Mouse (Mus musculus) hindbrain, embryonic 11.5 days (tissue): ENCODE data around the gene Rnf20. TPM values are rescaled to one million over a fixed set of nuclear protein-coding genes. Genes with fewer than 3 reads are reported as not detected.
A peak's percentile ranks its signal among the peaks of the same experiment; 100 is the strongest.
"Not testable (repeated sequence)": the region's sequence is repeated elsewhere in the genome, so short reads cannot be mapped to it uniquely, and the experiment has no call there.

ENCODE experiments used
- ATAC-seq: fragments of 200-750 bp; cut with Nextera tagmentation; 2 replicates; pipeline ENCODE4 v1.8.0; 2017; ENCODE audit warnings: mild to moderate bottlenecking, moderate TSS enrichment, moderate library complexity; ENCODE audit not compliant: low FRiP score
- DNase-seq: peaks from one replicate; pipeline ENCODE4 v3.0.0-alpha.2; 2015; ENCODE audit warnings: low spot score
- H3K27ac ChIP-seq: fragments of 300-500 bp; sonication (generic); 2 replicates; pipeline ENCODE4 v1.5.1; 2014; ENCODE audit warnings: mild to moderate bottlenecking, low read depth, low read length
- H3K27me3 ChIP-seq: fragments of 300-500 bp; sonication (generic); 2 replicates; pipeline ENCODE4 v1.6.1; 2014; ENCODE audit warnings: mild to moderate bottlenecking, low read length, moderate library complexity, mixed read lengths; ENCODE audit not compliant: control insufficient read depth, insufficient read depth
- H3K36me3 ChIP-seq: fragments of 300-500 bp; sonication (generic); 2 replicates; pipeline ENCODE4 v1.6.1; 2014; ENCODE audit warnings: mild to moderate bottlenecking, low read length, moderate library complexity, mixed read lengths; ENCODE audit not compliant: control insufficient read depth, insufficient read depth
- H3K4me1 ChIP-seq: fragments of 300-500 bp; sonication (generic); replicated peaks from 2 replicates; pipeline ENCODE4 v1.6.1; 2014; ENCODE audit warnings: low read length, mixed read lengths; ENCODE audit not compliant: control insufficient read depth, insufficient read depth
- H3K4me2 ChIP-seq: fragments of 300-500 bp; sonication (generic); replicated peaks from 2 replicates; pipeline ENCODE4 v1.6.1; 2014; ENCODE audit warnings: mild to moderate bottlenecking, low read depth, low read length
- H3K4me3 ChIP-seq: fragments of 300-500 bp; sonication (generic); 2 replicates; pipeline ENCODE4 v1.5.1; 2014; ENCODE audit warnings: low read depth, low read length
- H3K9ac ChIP-seq: fragments of 300-500 bp; sonication (generic); 2 replicates; pipeline ENCODE4 v1.6.1; 2014; ENCODE audit warnings: low read depth, low read length
- H3K9me3 ChIP-seq: fragments of 300-500 bp; sonication (generic); 2 replicates; pipeline ENCODE4 v1.6.1; 2016; ENCODE audit warnings: low read length; ENCODE audit not compliant: control insufficient read depth
- WGBS: fragments of 180-500 bp; shearing (Covaris S2); extraction: QIAGEN DNeasy Blood & Tissue Kit; methylation state at CpG from one replicate; pipeline ENCODE4 v1.1.7; 2014; 5-methylcytosine and 5-hydroxymethylcytosine counted together
- polyA plus RNA-seq: library from polyadenylated mRNA; unstranded; fragments of >200 nt; fragmentation: Nextera tagmentation; extraction: Ambion mirVana; gene quantifications from 2 replicates; pipeline ENCODE4 v1.2.1, GENCODE M21; 2014

Rnf20 gene
- polyA plus RNA-seq, 1 experiment from 2014 or later = 78.5 TPM

DNA sequence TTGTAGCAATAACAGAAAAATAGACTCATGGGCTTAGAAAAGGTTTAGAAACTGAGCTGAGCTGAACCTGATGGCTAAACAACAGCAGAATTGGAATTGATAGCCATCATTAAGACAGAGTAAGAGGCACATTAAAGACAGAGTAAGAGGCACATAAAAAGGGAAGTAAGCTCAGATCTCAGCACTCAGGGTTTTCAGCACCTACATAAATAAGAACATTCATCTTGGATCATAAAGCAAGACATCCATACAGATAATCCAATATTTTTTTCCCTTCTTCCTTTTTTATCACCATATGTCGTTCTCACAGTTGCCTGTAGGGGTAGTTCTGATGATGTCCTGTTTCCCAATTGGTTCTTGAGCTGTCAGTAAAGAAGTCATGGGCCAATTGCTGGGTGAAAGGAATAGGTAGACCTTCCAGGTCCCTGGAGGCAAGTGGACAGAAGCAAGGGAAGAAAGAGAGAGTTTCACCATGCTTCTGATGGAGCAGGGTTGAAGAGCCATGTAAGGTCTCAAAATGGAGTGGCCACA lies 27.7 kb upstream of the Rnf20 start:
- Histone ChIP-seq H3K27ac (no peak overlapping the region), H3K36me3 (no peaks in the 10 kb centered on the region), H3K27me3 (no peaks in the 10 kb centered on the region), H3K9me3 (no peaks in the 10 kb centered on the region), H3K4me3 (no peak overlapping the region), H3K9ac (no peak overlapping the region), H3K4me2 (no peak overlapping the region), H3K4me1 (no peaks in the 10 kb centered on the region)
- no peak for DNase-seq
- 70% methylated on average over 1 of the region's 1 CpGs for WGBS
- ATAC-seq = no peak

DNA sequence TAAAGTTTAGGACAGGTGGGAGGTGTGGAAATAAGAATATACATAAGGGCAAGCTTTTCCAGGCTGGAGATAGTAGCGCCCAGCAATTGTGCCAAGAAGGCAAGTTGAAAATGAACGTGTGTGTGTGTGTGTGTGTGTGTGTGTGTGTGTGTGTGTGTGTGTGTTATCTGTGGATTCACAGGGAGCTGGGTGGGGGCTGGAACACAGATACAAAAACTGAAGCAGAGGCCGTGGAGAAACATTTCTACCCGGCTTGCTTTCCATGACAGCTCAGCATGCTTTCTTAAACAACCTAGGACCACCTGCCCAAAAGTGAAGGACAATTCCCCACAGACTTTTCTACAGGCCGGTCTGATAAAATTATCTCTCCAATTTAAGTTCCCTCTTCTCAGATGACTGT lies 27.2 kb upstream of the Rnf20 start:
- no peak overlapping the region for H3K4me3 ChIP-seq
- ATAC-seq = no peak
- DNase-seq = no peak
- 87% methylated on average over 5 of the region's 5 CpGs for WGBS
- no peak overlapping the region for H3K9ac ChIP-seq
- H3K27me3 ChIP-seq = no peaks in the 10 kb centered on the region
- H3K36me3 ChIP-seq = no peaks in the 10 kb centered on the region
- H3K4me1 ChIP-seq = no peaks in the 10 kb centered on the region
- H3K27ac ChIP-seq = no peak overlapping the region
- no peaks in the 10 kb centered on the region for H3K9me3 ChIP-seq
- H3K4me2 ChIP-seq = no peak overlapping the region

DNA sequence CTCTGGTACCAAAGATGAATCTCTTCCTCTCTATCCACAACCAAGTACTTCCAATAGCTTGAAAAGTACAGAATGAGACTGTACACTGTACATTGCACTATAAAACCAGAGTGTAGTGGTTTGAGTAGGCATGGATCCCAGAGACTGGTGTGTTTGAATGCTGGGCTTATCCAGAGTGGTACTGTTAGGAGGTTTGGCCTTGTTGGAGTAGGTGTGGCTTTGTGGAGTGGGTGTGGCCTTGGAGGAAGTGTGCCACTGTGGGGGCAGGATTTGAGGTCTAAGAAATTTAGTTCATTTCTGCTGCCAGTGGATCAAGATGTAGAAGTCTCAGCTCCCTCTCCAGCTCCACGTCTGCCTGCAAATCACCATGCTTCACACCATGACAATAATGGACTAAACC lies 26.3 kb upstream of the Rnf20 start:
- Histone ChIP-seq H3K4me2 (no peak overlapping the region), H3K4me3 (no peak overlapping the region), H3K27me3 (no peaks in the 10 kb centered on the region), H3K36me3 (no peaks in the 10 kb centered on the region), H3K4me1 (no peaks in the 10 kb centered on the region), H3K9me3 (no peaks in the 10 kb centered on the region), H3K27ac (no peak overlapping the region), H3K9ac (no peak overlapping the region)
- WGBS = 79% methylated on average over 1 of the region's 1 CpGs
- ATAC-seq (no peak), DNase-seq (no peak)

GRCm38 (mm10) chr4:49616924-49617323 lies 14.9 kb upstream of the Rnf20 start:
- no peak for ATAC-seq
- H3K27me3 ChIP-seq = no peaks in the 10 kb centered on the region
- 95% methylated on average over 10 of the region's 10 CpGs for WGBS

DNA sequence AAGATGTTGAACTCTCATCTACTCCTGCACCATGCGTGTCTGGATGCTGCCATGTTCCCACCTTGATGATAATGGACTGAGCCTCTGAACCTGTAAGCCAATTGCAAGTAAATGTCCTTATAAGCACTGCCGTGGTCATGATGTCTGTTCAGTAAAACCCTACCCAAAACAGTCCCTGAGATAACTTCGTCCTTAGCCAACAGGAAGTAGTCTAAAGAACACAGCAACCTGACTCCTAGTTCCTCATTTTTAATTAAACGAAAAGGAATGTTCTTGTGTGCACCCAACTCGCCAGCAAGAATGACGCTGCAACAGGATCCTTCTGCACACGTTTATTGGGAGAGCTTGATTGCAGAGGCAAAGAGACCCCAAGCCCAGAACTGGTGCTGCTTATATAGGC lies 11.9 kb upstream of the Rnf20 start:
- not testable (repeated sequence) for H3K9me3 ChIP-seq, H3K36me3 ChIP-seq, H3K9ac ChIP-seq, H3K27ac ChIP-seq, DNase-seq, H3K4me3 ChIP-seq, H3K4me2 ChIP-seq, H3K27me3 ChIP-seq, ATAC-seq, H3K4me1 ChIP-seq
- WGBS = 94% methylated on average over 7 of the region's 7 CpGs

More at GRCm38 (mm10) chr4:49616924-49617323, 14.9 kb upstream of the Rnf20 start:
- H3K4me1 ChIP-seq = no peaks in the 10 kb centered on the region
- no peak overlapping the region for H3K9ac ChIP-seq
- H3K4me3 ChIP-seq = no peak overlapping the region
- H3K9me3 ChIP-seq = no peaks in the 10 kb centered on the region
- no peak overlapping the region for H3K27ac ChIP-seq
- no peak overlapping the region for H3K4me2 ChIP-seq
- no peak for DNase-seq
- H3K36me3 ChIP-seq = no peaks in the 10 kb centered on the region

- ATAC-seq = no peak
- no peak overlapping the region for H3K4me3 ChIP-seq
- no peaks in the 10 kb centered on the region for H3K4me1 ChIP-seq
- no peaks in the 10 kb centered on the region for H3K36me3 ChIP-seq
- no peak overlapping the region for H3K9ac ChIP-seq
- H3K27ac ChIP-seq = no peak overlapping the region
- no peaks in the 10 kb centered on the region for H3K9me3 ChIP-seq
- WGBS = 85% methylated on average over 2 of the region's 2 CpGs
- no peak overlapping the region for H3K4me2 ChIP-seq
- no peak for DNase-seq
- H3K27me3 ChIP-seq = no peaks in the 10 kb centered on the region
Observed at GRCm38 (mm10) chr4:49622272-49622671, 9.5 kb upstream of the Rnf20 start.

DNA sequence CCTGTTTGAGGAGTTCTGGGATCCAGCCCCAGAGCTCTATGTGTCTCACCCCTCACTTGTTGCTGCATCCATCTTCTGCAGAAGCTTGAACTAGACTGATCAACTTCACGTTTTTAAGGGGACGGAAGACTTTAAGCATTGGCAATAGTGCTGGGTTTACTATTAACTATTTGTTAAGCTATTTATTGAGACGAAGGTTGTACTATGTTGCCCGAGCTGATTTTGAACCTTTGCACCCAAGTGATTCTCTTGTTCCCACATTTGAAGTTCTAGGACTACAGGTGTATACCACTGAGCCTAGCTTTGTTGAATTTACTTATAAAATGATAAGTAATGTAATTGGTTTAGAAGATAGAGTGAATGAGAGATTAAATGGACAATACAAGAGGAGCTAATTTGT lies 7.9 kb upstream of the Rnf20 start:
- H3K27ac ChIP-seq = no peak overlapping the region
- no peaks in the 10 kb centered on the region for H3K27me3 ChIP-seq
- no peak for ATAC-seq
- H3K4me3 ChIP-seq = no peak overlapping the region
- no peaks in the 10 kb centered on the region for H3K4me1 ChIP-seq
- H3K36me3 ChIP-seq = no peaks in the 10 kb centered on the region
- H3K9ac ChIP-seq = no peak overlapping the region
- no peak overlapping the region for H3K4me2 ChIP-seq
- 86% methylated on average over 4 of the region's 4 CpGs for WGBS
- no peaks in the 10 kb centered on the region for H3K9me3 ChIP-seq
- no peak for DNase-seq

GRCm38 (mm10) chr4:49624969-49625368 lies 6.8 kb upstream of the Rnf20 start:
- not testable (repeated sequence) for H3K9ac ChIP-seq, H3K4me3 ChIP-seq, H3K36me3 ChIP-seq, H3K4me2 ChIP-seq, DNase-seq, H3K27me3 ChIP-seq, H3K9me3 ChIP-seq, H3K27ac ChIP-seq, H3K4me1 ChIP-seq, ATAC-seq
- WGBS = 91% methylated on average over 4 of the region's 4 CpGs

GRCm38 (mm10) chr4:49626973-49627372 lies 4.8 kb upstream of the Rnf20 start:
- no peak for ATAC-seq
- DNase-seq = peak; percentile 80
- WGBS = 3% methylated on average over 3 of the region's 3 CpGs

More at GRCm38 (mm10) chr4:49626973-49627372, 4.8 kb upstream of the Rnf20 start:
- H3K4me1 ChIP-seq = no peaks in the 10 kb centered on the region
- no peak overlapping the region for H3K4me3 ChIP-seq
- H3K27me3 ChIP-seq = no peaks in the 10 kb centered on the region
- no peak overlapping the region for H3K9ac ChIP-seq
- no peak overlapping the region for H3K4me2 ChIP-seq
- H3K27ac ChIP-seq = no peak overlapping the region
- H3K36me3 ChIP-seq = no peaks in the 10 kb centered on the region
- no peaks in the 10 kb centered on the region for H3K9me3 ChIP-seq
